Mouse (Mus musculus) ES-E14 (cell line): Measurements from ENCODE around the gene Dennd2c.

ENCODE experiments used
- CHD2 ChIP-seq: IDR thresholded peaks from 2 replicates; pipeline ENCODE4 v1.6.1; 2014; ENCODE audit warnings: mild to moderate bottlenecking, low read depth, low read length, inconsistent platforms
- HCFC1 ChIP-seq: IDR thresholded peaks from 2 replicates; pipeline ENCODE4 v1.6.1; 2012; ENCODE audit warnings: low read length, inconsistent platforms, borderline replicate concordance; ENCODE audit not compliant: insufficient read depth

DNA sequence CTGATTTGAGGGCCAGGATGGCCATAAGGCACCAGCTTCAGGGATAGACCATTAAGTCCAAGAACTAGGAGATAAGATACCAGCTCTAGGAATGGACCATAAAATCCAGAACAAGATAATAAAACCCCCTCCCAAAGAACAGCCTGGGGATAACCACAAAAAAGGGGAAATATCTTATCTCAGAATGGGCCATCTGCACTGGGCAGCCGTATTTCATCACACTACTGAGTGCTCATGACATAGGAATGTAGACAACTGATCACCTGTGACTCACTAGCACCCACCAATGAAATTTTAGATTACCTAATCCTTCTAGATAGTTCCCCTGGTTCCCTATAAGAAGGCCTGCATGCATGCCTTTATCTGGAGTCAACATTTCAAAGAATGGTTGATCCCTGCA is 109.7 kb downstream of the Dennd2c start:
- no peak for TF ChIP-seq CHD2
- no peak for TF ChIP-seq HCFC1
